Mouse (Mus musculus): Measurements from ENCODE around the gene Recql5. TPM values are rescaled to one million over a fixed set of nuclear protein-coding genes. Genes with fewer than 3 reads are reported as not detected.

The Recql5 gene
- polyA plus RNA-seq, 1 experiment from 2014 or later = 9.1 TPM

DNA sequence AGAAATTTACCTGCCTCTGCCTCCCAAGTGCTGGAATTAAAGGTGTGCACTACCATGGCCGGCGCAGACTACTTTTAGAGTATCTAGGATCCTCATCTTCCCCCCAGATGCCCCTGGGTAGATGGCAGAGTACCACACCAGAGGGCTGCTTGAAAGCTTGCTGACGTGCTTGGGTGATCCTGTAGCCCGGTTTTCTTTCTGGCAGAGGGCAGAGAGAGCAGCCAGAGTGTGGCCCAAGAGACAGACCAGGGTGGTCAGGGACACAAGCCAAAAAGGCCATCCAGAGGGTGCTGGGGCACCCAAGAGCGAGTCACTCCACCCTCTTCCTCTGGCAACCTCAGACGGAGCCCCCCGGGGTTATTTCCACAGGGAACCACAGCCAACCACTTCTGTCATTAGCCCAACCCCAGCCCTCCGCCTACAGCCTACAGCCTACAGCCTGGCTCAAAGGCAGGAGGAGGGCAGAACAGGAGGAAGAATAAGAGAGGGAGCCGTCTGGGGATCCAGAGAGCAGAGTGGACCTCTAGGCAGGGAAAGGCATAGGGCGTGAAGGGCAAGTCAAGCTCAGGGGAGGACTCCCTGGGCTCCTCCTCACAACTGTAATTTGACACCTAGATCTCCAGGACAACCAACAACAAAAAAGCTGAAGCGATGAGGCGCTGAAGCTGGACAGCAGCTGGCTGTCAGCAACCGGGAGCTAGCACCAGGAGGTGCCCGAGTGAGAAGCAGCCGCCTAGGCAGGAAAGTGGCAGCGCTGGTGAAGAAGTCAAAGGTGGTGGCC lies 33.6 kb downstream of the Recql5 start, which contains the start of gene Smim5:
Gene Smim5 (plus strand): TSS at position 481 of the 781 bp plus-strand sequence.
- H3K9ac ChIP-seq = peak within 1 kb of the TSS; percentile 63
- H3K27me3 ChIP-seq = no peaks in the 10 kb centered on the region
- no peaks in the 10 kb centered on the region for H3K9me3 ChIP-seq (replicated peaks)
- peak within 1 kb of the TSS; percentile 99 for H3K27ac ChIP-seq
- peak; percentile 56 for ATAC-seq (replicated peaks; ENCODE audit: insufficient number of reproducible peaks, insufficient read depth, low FRiP score, low read depth)
- H3K4me2 ChIP-seq = peak within 1 kb of the TSS; percentile 73
- peak within 1 kb of the TSS; percentile 54 for H3K4me3 ChIP-seq
- H3K36me3 ChIP-seq = peaks cover 4% of the 10 kb centered on the region
- WGBS = 21% methylated on average over 16 of the region's 16 CpGs
- H3K4me1 ChIP-seq (replicated peaks) = peaks cover 66% of the 10 kb centered on the region

DNA sequence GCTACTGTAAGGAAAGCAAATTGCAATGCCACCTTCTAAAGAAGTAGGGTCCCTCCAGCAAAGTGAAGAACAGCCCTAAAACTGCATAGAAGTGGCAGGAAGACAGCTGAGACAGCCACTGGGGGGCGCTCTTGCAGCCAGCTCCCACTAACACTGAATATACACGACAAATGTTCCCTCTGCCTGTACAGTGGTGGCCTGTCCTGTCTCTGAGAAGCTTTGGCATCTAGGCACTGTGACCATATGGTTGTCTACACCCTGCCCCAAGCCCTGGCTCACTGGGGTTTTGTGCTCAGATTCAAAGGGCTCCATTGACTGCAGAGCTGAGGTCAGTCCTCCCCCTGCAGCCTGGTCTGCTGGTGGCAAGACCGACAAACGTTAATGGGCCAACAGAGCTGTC lies 34.4 kb downstream of the Recql5 start:
- no peak for ATAC-seq (replicated peaks; ENCODE audit: insufficient number of reproducible peaks, insufficient read depth, low FRiP score, low read depth)
- 20% methylated on average over 4 of the region's 4 CpGs for WGBS
- Histone ChIP-seq H3K27ac (peak overlapping the region; percentile 99), H3K36me3 (peaks cover 5% of the 10 kb centered on the region), H3K4me2 (no peak overlapping the region), H3K9me3 (replicated peaks) (no peaks in the 10 kb centered on the region), H3K4me3 (no peak overlapping the region), H3K27me3 (no peaks in the 10 kb centered on the region), H3K9ac (no peak overlapping the region; the same call in 1 of the 2 replicates), H3K4me1 (replicated peaks) (peaks cover 58% of the 10 kb centered on the region)

DNA sequence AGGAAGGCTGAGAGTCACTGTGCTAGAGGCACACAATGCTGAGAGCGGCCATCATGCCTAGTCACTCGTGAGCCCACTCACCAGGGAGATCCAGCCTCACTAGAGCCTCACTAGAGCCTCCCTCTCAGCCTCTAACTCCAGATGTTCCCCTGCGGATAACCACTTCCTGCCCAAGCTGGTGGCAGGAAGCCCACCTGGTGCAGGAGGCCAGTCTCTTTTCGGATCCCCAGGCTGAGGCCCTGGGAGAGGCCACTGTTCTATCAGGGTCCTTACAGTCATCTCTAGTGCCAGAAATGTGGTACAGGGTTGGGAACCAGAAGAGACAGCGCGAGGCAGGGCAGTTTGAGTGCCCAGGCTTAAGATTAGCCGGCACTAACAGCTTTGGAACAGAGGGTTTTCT lies 34.8 kb downstream of the Recql5 start:
- WGBS = 71% methylated on average over 7 of the region's 7 CpGs

DNA sequence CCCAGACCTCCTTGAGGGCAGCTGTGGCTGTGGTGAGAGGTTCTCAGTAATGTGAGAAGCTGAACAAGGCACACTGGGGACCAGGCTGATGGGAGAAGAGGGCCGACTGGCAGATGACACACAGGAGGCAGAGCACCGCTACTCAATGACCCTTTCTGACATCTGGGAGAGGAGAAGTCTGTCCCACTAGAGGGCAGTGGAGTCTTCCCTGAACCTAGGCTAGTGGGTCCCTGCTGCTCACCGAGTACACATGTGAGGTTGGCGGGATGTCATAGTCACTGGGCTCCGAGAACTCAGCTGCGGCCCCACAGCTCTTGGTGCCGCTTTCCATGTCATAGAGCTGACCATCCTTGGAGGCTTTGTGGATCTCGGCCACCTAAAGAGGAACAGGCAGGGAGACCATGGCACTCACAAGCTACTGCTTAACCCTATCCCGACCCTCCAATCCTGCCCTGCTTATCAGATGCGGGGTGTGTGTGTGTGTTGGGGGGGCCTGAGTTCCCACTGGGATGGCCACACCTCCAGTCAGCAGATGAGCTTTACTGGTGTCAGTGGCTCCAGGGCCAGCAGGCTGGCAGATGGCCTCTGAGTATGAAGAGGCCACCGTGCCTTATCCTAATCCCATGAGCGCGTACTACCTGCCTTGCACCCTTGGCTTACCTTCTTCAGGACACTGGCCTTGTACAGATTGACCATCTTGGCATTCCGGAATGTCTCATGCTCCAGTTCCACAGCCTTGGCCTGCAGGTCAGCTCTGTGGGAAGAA lies 38.3 kb downstream of the Recql5 start:
- H3K4me1 ChIP-seq (replicated peaks) = peaks cover 19% of the 10 kb centered on the region
- H3K9me3 ChIP-seq (replicated peaks) = no peaks in the 10 kb centered on the region
- 59% methylated on average over 14 of the region's 14 CpGs for WGBS
- no peak overlapping the region for H3K27ac ChIP-seq
- no peak overlapping the region for H3K4me2 ChIP-seq
- no peak for ATAC-seq (replicated peaks; ENCODE audit: insufficient number of reproducible peaks, insufficient read depth, low FRiP score, low read depth)
- no peak overlapping the region for H3K4me3 ChIP-seq
- H3K9ac ChIP-seq = no peak overlapping the region
- peaks cover 12% of the 10 kb centered on the region for H3K36me3 ChIP-seq
- H3K27me3 ChIP-seq = no peaks in the 10 kb centered on the region

More for the DNA sequence above, 34.8 kb downstream of the Recql5 start:
- Histone ChIP-seq H3K4me2 (no peak overlapping the region), H3K9ac (no peak overlapping the region), H3K4me1 (replicated peaks) (peaks cover 53% of the 10 kb centered on the region), H3K9me3 (replicated peaks) (no peaks in the 10 kb centered on the region), H3K4me3 (no peak overlapping the region), H3K27ac (peak overlapping the region; percentile 99), H3K27me3 (no peaks in the 10 kb centered on the region), H3K36me3 (peaks cover 10% of the 10 kb centered on the region)
- no peak for ATAC-seq (replicated peaks; ENCODE audit: insufficient number of reproducible peaks, insufficient read depth, low FRiP score, low read depth)

DNA sequence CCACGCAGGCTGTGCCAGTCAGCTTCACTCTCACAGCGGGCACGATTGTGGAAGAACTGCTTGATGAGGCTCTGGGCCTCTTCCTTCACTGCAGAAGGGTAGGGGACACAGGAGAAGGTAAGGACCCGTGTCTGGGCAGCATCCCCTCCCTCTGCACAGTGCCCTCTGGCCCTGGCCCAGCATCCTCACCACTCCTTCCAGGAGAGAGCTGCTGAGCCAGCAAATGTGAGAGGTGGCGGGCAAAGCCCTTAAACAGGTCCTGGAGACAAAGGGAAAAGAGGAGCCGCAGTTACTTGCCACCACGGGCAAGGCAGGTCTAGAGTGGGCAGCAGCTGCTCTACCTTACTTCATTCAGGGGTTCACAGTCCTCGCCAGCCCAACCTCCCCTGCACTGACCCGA lies 40.2 kb downstream of the Recql5 start:
- WGBS = 85% methylated on average over 9 of the region's 9 CpGs
- H3K36me3 ChIP-seq = peaks cover 12% of the 10 kb centered on the region
- no peak for ATAC-seq (replicated peaks; ENCODE audit: insufficient number of reproducible peaks, insufficient read depth, low FRiP score, low read depth)

GRCm38 (mm10) chr11:115892213-115892612 lies 41.1 kb downstream of the Recql5 start:
- 43% methylated on average over 6 of the region's 6 CpGs for WGBS
- no peaks in the 10 kb centered on the region for H3K9me3 ChIP-seq (replicated peaks)
- H3K36me3 ChIP-seq = peaks cover 12% of the 10 kb centered on the region
- no peak overlapping the region for H3K27ac ChIP-seq
- H3K4me1 ChIP-seq (replicated peaks) = peaks cover 8% of the 10 kb centered on the region; the same call in 1 of the 2 replicates
- H3K27me3 ChIP-seq = no peaks in the 10 kb centered on the region
- no peak overlapping the region for H3K9ac ChIP-seq
- no peak overlapping the region for H3K4me2 ChIP-seq
- ATAC-seq (replicated peaks; ENCODE audit: insufficient number of reproducible peaks, insufficient read depth, low FRiP score, low read depth) = no peak
- H3K4me3 ChIP-seq = no peak overlapping the region

More for the DNA sequence above, 40.2 kb downstream of the Recql5 start:
- Histone ChIP-seq H3K27ac (no peak overlapping the region), H3K27me3 (no peaks in the 10 kb centered on the region), H3K4me1 (replicated peaks) (0 out of 2 replicates have a peak, but pooled peaks cover 2% of the 10 kb centered on the region), H3K4me3 (no peak overlapping the region), H3K4me2 (no peak overlapping the region), H3K9ac (no peak overlapping the region), H3K9me3 (replicated peaks) (no peaks in the 10 kb centered on the region)

- no peak overlapping the region for H3K27ac ChIP-seq
- ATAC-seq (replicated peaks; ENCODE audit: insufficient number of reproducible peaks, insufficient read depth, low FRiP score, low read depth) = no peak
- H3K4me3 ChIP-seq = no peak overlapping the region
- H3K36me3 ChIP-seq = peaks cover 8% of the 10 kb centered on the region
- H3K27me3 ChIP-seq = peaks cover 2% of the 10 kb centered on the region
- WGBS = 77% methylated on average over 6 of the region's 6 CpGs
- peaks cover 7% of the 10 kb centered on the region; the same call in 1 of the 2 replicates for H3K4me1 ChIP-seq (replicated peaks)
- no peak overlapping the region for H3K9ac ChIP-seq
- no peak overlapping the region for H3K4me2 ChIP-seq
- H3K9me3 ChIP-seq (replicated peaks) = no peaks in the 10 kb centered on the region
Observed at GRCm38 (mm10) chr11:115889159-115889558, 44.1 kb downstream of the Recql5 start.

- ATAC-seq (replicated peaks; ENCODE audit: insufficient number of reproducible peaks, insufficient read depth, low FRiP score, low read depth) = no peak
- no peaks in the 10 kb centered on the region for H3K36me3 ChIP-seq
- no peaks in the 10 kb centered on the region for H3K9me3 ChIP-seq (replicated peaks)
- WGBS = 81% methylated on average over 5 of the region's 5 CpGs
- no peak overlapping the region for H3K4me2 ChIP-seq
- peaks cover 14% of the 10 kb centered on the region for H3K27me3 ChIP-seq
- H3K9ac ChIP-seq = no peak overlapping the region
- no peak overlapping the region for H3K4me3 ChIP-seq
- peaks cover 7% of the 10 kb centered on the region; the same call in 1 of the 2 replicates for H3K4me1 ChIP-seq (replicated peaks)
- no peak overlapping the region for H3K27ac ChIP-seq
Observed at GRCm38 (mm10) chr11:115888020-115888419, 45.3 kb downstream of the Recql5 start.

- peaks cover 7% of the 10 kb centered on the region; the same call in 1 of the 2 replicates for H3K4me1 ChIP-seq (replicated peaks)
- ATAC-seq (replicated peaks; ENCODE audit: insufficient number of reproducible peaks, insufficient read depth, low FRiP score, low read depth) = no peak
- no peaks in the 10 kb centered on the region for H3K9me3 ChIP-seq (replicated peaks)
- H3K9ac ChIP-seq = no peak overlapping the region
- H3K36me3 ChIP-seq = no peaks in the 10 kb centered on the region
- H3K27ac ChIP-seq = no peak overlapping the region
- H3K4me3 ChIP-seq = no peak overlapping the region
- WGBS = 82% methylated on average over 11 of the region's 11 CpGs
- H3K4me2 ChIP-seq = no peak overlapping the region
- peaks cover 23% of the 10 kb centered on the region for H3K27me3 ChIP-seq
Observed at GRCm38 (mm10) chr11:115886446-115886845, 46.8 kb downstream of the Recql5 start.

DNA sequence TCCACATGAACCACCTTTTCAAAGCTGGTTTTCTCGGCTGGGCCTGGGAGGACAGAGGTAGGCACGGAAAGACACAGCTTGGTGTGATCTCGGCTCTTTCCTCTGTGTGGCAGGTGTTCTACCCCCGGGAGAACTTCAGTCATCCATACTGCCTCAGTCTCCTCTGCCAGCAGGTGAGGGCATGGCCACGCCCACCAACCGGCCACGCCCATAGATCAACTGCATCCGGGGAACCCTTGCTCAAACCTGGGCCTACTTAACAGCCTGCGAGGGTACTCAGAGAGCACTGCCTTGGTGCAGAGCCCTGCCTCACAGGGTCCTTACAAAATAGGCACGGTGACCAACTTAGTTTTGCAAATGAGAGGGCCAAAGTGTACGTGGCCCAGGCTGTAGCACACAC lies 48.0 kb downstream of the Recql5 start:
- Histone ChIP-seq H3K9ac (no peak overlapping the region), H3K4me3 (no peak overlapping the region), H3K4me2 (no peak overlapping the region), H3K27me3 (peaks cover 26% of the 10 kb centered on the region), H3K9me3 (replicated peaks) (no peaks in the 10 kb centered on the region), H3K27ac (no peak overlapping the region), H3K4me1 (replicated peaks) (peaks cover 7% of the 10 kb centered on the region; the same call in 1 of the 2 replicates), H3K36me3 (no peaks in the 10 kb centered on the region)
- ATAC-seq (replicated peaks; ENCODE audit: insufficient number of reproducible peaks, insufficient read depth, low FRiP score, low read depth) = no peak
- 69% methylated on average over 11 of the region's 11 CpGs for WGBS

GRCm38 (mm10) chr11:115884361-115884760 lies 48.9 kb downstream of the Recql5 start:
- H3K4me2 ChIP-seq = no peak overlapping the region
- H3K4me1 ChIP-seq (replicated peaks) = peaks cover 7% of the 10 kb centered on the region; the same call in 1 of the 2 replicates
- H3K9me3 ChIP-seq (replicated peaks) = no peaks in the 10 kb centered on the region
- no peak for ATAC-seq (replicated peaks; ENCODE audit: insufficient number of reproducible peaks, insufficient read depth, low FRiP score, low read depth)
- H3K4me3 ChIP-seq = no peak overlapping the region
- no peaks in the 10 kb centered on the region for H3K36me3 ChIP-seq
- no peak overlapping the region for H3K9ac ChIP-seq
- H3K27me3 ChIP-seq = peaks cover 26% of the 10 kb centered on the region
- no peak overlapping the region for H3K27ac ChIP-seq
- 97% methylated on average over 3 of the region's 3 CpGs for WGBS
